Mouse (Mus musculus) urinary bladder, postnatal 36 days (tissue): ENCODE measurements around the gene Cavin2.
A peak's percentile ranks its signal among the peaks of the same experiment; 100 is the strongest.

Experiments used
- DNase-seq, 2 experiments: peaks; one replicate each; pipeline ENCODE4 v3.0.0; 2022; ENCODE audit warnings: low spot score in 2 of 2, mixed read lengths in 1 of 2

Gene Cavin2

DNA sequence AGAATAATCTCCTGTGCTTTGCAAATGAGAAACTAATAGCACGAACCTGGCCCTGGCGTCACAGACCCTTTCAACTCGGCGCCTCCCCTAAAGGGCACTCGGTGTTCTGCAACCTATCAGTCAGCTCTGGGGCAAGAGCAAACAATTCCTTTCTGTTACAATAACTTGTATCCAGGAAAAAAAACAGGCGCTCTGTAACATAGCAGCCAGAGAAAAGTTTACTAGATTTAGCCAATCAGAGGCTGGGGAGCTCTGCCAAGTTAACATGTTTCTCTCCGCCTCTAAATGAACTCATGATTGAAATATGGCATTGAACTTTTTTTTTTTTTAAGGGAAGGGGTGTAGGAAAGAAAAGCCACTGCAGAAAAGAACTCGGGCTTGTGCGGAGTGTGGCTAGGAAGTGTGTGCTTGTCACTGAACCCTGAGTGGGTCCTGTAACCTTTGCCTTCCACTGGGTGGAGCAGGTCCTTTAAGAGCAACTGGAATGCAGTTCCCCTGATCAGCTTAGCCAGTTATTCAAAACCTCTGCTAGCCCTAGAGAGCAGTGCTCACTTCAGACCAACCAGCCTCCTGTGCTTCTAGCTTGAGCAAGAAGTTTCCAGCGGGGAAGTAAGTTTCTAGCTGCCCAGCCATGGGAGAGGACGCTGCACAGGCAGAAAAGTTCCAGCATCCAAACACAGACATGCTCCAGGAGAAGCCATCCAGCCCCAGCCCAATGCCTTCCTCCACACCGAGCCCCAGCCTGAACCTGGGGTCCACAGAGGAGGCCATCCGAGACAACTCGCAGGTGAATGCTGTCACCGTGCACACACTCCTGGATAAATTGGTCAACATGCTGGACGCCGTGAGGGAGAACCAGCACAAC is at the start of gene Cavin2:
Gene Cavin2 (plus strand): TSS at position 372 of the 865 bp plus-strand sequence.
- peak; percentile 39 to 74 for DNase-seq

DNA sequence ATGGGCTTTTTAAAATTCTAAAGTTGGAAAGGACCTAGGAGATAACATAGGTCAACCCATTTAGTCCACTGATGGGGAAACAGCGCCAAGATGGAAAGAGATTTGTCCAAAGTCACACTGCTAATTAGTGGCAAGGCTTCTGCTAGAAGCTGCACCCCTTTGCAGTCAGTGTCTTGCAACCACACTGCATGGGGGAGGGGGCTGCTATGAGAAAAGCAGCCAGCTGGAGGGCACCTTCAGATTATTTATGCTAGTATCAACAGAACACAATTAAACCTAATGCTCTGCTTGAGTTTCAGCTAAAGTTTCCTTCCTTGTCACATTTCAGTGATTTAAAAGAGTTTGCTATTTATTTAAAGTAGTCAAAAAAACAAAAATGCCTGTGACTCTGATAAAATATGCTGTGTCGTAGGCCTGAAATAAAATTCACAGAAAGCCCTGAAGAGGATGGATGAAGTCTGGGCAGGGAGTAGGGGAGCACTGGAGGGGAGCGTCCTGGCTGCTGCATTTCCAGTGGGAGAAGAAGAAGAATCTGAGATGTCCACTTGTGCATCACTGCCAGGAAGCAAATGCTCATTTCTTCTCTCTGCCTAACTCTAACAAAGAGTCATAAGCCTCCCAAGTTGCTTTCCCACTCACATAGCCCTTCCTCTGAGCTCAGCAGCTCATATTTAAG is 47.5 kb upstream of the Cavin2 start:
- no peak for DNase-seq

DNA sequence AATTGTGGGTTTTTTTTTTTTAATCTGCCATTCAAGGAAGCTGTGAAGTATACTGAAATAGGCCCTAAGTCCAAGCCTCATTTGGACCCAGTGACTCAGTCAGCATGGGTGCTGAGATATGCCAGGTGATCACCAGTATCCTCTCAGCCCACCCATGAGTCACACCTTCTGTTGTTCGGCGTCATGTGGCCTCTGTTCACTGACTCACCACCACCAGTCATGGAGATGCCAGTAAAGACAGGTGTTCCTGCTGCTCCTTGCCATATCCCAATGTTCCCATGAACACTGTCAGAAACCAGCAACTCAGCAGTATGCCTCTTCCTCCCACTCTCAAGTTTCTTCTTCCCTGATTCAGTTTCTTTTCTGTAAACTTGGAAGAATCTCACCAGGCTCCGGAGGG is 45.6 kb upstream of the Cavin2 start:
- no peak for DNase-seq

DNA sequence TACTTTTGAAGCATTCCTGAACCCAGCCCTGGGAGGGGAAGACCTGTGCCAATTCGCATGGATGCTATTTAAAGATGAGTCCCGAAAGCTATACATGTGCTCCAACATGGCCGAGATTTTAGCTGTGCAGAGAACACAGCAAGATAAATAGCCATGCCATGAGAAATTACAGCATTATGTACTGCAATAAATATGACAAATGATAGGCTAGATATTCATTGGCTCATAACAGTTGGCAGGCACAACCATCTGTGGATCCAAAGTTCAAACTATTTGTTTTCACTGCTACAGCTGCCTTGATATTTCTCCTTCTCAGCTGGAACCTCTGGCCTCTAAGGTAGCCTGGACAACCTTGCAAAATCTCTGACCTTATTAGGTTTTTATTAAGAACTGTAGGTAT is 45.1 kb upstream of the Cavin2 start:
- no peak for DNase-seq

DNA sequence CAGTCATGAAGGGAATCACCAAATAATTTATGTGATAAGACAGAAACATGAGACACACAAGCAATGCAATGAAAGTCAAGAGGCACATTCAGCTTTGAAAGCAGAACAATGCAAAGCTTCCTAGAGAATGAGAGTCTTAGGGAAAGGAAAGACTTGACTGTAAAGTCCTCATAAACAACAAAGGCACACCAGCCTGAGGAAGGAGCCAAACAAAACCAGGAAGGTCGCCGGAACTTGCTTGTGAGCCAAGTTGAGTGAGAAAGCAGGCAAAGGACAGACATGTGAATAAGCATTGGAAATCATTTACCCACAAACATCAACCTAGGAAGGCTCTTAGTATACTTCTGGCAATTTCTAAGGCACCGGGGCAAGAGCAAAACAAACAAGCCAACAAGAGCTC is 43.5 kb upstream of the Cavin2 start:
- no peak for DNase-seq

DNA sequence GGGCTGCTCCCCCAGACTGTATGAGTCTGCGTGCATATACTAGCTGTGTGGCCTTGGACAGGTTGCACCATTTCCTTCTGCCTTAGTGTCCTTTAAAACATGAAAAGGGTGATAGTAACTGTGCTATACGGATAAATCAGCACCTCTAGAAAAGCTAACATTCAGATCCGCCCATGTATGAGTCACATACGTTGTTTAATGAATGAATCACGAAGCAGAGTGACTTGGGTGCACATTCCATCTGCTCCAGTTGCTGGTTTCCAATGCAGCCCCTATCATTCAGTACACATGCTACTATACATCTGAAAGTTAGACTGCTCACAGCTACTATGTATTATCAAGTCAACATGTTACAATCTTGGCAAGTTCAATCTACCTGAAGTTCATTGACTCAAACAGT is 38.6 kb upstream of the Cavin2 start:
- DNase-seq = no peak

DNA sequence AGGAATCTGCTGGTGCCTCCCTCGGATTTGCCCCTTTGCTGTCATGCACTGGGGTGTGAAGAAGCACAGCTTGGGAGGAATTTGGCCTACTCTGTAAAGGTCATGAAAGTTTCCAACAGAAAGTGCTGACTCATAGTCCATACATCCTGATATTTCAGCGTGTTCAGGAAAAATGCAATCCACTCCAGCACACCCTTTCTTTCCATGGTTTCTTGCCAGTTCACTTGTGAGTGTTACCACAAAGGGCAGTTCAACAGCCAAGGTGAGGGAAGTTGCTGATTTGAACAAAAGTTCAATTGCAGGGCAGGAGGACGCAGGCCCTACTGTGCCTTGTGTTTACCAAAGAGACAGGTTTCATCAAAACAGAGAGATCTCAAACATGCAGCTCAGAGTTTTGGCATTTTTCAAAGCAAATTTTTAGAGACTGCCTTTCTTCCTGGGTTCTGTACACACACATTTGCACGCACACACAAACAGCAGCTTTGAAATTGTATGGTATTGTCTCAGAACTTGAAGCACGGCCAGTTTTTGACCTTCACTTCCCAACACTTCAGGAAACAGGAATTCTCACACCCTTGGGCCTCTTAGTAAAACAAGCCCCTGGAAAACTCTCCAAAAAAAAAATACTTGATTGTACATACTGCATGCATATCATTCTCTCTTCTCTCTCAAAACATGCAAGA is 23.7 kb upstream of the Cavin2 start:
- DNase-seq = peak in 1 of 2 experiments; percentile 17

DNA sequence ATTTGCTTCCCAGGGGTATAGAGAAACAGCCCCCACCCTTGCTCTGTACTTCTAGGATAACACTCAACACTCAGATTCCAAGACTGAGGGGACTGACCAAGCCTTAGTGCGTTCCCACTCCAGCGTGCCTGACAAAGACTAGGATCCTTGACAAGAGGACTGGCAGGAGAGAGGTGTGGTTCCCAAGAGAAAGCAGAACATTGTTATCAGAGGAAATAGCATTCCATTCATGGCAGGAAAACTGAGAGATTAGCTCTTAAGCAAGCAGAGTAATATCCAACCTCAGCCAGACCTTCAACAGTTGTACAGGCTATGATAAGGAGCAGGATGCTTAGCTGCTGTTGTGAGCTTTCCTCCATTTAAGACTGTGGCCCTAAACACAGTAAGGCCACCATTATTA is 23.0 kb upstream of the Cavin2 start:
- DNase-seq = no peak

DNA sequence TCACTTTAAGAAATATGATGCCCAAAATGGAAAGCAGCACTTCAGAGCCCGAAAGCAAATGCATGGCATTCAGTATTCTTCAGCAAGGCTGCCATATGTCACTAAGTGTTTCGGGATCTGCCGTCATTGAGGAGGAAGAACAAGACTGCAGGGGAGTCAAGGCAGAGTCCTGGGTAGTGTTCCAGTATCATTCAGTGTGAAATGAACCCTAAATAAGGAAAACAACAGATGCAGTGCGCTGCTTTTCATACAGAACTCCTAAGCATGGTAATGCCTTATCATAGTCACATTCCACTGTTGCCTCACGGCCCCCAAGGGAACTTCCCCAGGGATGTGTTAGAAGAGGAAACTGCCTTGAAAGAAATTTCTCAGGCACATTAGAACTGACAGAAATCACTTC is 21.8 kb upstream of the Cavin2 start:
- DNase-seq = no peak

DNA sequence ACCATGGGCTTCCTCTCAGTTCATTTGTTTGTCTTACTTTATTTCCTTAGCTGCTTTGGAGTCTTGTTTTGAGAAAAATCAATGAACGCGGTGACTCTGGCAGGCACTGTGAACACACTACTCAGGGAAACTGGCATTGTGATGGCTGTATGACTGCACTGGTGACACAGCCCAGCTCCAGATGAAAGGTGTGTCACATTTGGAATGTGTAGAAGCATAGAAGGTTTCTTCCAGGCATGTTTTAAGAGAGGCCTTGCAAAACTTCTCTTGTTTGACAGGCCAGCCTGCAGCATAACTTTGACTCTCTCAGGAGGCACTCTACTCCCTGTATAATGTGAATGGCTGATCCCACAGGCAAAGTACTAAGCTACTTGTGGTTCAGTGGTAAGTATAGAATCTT is 20.7 kb upstream of the Cavin2 start:
- DNase-seq = no peak

DNA sequence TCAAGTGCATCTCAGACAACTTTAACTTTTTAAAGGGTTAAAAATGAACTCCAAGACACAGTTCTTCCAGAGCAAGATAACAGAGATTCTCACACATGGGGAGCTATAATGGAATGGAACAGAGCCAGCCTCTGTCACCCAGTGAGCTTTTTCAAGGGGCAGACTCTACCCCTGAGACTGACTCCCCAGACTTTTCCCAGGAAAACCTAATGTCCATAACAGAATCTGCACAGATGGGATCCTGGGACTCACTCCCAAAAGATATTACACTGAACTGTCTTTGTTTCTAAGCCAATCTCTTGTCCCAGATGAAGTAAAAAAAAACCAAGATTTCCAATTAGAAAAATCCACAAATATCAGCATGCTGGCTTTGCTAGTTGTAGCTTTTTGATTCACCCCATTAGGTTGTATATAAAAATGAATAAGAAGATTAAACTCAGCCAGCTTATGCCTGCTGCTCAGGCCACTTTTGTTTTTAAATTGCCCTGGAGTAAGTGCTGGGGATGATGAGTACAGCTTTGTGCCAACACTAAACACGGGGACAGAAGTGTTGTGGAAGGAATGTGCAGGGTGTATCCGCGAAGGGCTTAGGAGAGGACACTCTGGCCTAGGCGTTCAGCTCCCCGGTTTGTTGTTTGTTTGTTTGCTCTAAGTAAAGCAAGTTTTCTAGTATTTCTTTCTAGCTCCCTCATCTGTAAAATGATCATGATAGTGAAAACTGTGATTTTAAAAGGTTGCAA is 18.6 kb upstream of the Cavin2 start:
- DNase-seq = no peak

DNA sequence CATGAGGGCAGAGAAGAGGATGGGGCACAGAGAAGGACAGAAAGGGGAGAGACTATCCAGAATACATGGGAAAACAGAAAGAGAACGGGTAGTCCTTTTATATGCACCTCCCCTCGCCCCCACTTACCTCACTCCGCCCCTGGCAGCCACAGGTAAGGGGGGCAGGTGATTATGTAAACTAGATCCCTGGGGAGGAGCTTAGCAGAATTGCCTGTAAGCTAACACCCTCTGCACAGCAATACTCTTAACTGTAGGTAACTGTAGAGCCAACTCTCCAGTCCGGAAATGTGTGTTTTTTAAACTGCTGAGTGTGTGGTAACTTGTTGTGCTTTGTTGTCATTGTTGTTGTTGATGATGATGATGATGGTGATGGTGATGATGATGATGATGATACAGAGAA is 17.1 kb upstream of the Cavin2 start:
- DNase-seq = no peak

DNA sequence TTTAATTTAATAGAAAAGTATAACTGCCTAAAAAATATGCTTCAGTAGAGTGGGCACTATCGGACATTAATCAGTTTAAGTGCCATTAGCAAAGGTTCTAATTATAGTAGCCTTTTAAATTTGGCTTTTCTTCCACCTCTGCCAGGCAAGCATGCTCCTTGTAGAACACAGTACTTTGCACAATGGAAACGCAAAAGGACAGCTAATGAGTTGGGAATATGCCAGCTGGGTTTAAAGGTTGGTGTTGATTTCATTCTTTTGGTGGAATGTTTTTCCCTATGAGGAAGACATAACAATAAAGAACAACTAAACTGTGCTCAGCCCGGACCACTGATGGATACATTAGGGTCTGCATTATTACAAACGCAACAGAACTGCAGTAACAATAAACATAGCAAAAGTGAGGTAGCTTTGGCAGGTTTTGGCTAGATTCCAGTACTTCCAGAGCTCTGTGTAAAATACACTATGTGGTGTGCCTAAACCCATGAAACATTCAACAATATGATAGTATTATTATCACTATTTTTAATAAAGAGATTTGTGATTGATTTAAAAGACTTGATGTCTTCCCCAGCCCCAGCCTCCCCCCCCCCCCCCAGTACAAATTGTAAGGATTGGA is 16.2 kb upstream of the Cavin2 start:
- DNase-seq = no peak

DNA sequence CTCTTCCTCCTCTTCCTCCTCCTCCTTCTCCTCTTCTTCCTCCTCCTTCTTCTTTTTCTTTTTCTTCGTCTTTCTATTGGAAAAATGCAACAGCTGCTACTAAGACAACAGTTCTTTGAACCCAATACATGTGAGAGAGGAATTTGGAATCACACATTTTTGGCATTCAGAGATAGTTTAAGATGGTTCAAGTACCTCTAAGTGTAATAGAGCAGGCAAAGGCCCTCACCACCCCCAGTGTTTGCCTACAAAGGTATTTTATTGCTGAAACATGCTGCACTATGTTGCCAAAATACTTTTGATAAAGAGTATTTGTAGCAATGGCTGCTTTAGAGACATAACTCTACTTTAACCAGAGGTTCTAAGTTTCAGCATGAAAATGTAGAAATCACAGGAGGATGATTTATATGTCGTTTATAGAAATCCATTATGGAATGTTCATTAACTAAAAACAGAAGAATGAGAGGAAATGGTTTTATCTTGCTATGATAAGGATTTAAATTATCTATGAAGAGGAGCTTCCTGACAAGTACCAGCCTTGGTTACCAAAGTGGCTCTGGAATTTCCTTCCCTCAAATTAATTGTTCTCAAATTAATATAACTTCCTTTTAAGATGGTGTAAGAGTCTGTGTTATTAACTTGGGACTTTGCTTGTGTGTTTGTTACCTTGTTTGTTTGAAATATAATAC is 10.9 kb upstream of the Cavin2 start:
- no peak for DNase-seq

DNA sequence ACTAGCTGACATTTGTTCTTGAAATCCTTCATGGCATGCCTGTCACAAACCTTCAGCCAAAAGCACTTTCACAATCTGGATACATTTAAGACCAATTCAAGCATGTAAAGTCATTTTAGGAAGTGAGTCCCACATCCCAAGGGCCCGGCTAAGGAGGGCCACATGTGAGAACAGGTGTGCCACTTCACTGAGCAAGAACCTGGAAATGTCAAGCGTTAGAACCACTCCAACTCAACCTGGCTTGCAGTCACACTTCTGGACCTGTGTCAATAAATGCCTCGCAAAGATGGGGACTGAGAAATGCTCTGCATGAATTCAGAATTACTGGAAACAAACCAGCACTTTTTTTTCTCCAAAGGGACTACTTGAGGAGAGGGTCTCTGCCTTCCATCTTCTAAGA is 725 bp upstream of the Cavin2 start:
- no peak for DNase-seq

DNA sequence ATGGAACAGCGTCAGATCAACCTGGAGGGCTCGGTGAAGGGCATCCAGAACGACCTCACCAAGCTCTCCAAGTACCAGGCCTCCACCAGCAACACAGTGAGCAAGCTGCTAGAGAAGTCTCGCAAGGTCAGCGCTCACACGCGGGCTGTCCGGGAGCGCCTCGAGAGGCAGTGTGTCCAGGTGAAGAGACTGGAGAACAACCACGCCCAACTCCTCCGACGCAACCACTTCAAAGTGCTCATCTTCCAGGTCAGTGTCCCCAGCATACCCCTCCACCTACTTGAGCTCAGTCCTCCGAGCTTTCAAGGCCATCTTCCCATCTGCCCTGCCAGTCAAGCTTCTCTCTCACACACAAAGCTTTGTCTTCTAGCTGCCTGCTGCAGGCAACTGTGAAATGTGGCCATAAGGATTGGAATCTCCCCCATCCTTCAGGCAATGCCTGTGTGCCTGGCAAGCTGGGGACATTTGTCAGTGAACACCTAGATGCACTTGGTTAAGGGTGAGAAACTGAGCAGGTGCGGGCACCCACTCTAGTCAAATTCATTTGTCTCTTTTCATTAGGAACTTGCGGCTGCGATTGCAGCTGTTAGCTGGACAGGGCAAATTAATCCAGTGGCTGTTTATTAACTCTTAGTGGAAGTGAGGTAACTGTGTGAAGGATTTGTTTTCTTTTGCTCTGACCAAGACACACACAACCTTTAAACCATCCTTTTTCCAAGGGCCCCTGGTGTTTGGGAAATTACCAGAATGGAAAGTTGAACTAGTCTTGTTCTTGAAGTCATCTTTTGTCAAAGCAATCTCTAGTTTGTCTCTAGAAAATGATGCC is 907 bp downstream of the Cavin2 start:
- peak in 1 of 2 experiments; percentile 34 for DNase-seq

DNA sequence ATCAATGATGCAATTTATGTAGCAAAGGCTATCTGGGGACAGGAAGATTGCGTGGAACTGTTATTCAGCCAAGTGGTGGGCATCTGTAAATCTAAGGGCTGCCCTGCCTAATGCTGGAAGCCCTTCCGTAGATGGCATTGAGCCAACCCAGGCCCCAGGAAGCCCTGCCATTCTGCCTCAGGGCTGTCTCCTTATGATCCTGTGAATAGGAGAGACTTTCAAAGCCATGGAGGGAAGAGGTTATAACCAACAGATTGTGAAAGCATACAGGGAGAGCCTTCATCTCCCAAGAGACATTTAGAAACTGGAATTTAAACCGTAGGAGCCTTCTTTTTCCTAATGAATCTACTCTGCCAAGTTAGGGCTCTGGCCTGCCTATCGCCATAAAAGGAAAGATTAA is 1.7 kb downstream of the Cavin2 start:
- DNase-seq = peak in 1 of 2 experiments; percentile 42

DNA sequence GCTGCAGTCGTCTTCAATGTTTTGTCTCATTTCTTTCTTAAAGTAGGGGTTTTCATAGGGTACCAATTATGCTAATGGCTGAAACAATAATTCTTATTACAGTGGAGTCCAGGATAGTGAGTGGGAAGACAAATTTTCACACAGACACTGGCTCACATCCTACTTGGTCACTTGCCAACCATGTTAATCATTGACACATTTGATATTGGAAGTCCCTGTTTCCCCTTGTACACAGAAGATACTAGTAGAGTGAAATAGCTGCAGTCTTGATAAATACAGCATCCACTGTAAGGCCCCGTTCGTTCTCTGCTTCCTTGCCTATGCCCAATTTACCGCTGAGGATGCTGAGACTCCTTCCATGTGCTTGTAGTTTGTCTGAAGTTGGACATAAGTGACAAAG is 3.4 kb downstream of the Cavin2 start:
- no peak for DNase-seq

DNA sequence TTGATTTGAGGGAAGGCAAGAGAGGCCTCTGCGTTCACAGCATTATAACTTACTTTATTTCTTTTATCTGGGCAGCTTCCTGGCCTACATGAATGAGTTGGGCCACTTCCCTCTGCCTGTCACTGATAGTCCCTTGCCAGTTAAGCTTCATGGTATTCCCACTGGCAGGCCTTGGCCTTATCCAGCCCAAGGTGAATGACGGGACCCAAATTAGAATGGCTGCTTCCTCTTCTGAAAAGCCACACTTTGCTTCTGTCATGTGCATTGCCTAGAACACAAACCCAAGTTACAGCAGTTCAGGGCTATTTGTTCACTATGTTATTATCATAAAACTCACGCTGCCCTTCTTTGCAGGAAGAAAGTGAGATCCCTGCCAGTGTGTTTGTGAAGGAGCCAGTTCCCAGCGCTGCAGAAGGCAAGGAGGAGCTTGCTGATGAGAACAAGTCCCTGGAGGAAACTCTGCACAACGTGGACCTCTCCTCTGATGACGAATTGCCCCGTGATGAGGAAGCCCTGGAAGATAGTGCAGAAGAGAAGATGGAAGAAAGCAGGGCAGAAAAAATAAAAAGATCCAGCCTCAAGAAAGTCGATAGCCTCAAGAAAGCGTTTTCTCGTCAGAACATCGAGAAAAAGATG is 11.5 kb downstream of the Cavin2 start:
- no peak for DNase-seq

DNA sequence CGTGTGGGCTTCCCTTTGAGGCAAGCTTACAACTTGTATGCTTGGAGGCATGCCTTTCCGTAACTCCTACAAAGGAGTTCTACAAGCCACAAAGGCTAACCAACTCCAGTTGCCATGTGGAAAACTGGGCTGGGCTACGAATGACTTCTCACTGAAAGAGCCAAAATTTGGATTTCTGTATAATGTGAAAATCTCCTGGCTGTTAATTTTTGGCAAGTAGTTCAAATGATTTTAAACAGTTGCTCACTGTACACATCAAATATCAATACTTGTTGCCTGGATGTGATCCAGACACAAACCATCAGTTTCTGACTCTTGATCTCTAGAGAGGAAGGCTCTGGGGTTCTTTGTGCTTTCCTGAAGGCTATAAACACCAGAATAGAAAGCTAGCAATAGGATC is 18.1 kb downstream of the Cavin2 start:
- DNase-seq = no peak
